Mouse (Mus musculus): ENCODE results near the gene Snrnp25. TPM values are rescaled to one million over a fixed set of nuclear protein-coding genes. Genes with fewer than 3 reads are reported as not detected.

Snrnp25 gene
- 10 to 100 TPM; 23.9 to 26.5 TPM for total RNA-seq (2021)
- long read RNA-seq, experiment 1, transcript Snrnp25-201 (5 exons, 821 nt) = major isoform, 26 of 29 reads
- long read RNA-seq, experiment 1, partial matches to known transcripts = 0 of 29 reads
- long read RNA-seq, experiment 1, other reads (novel, unspliced or antisense) = 3 of 29 reads
- long read RNA-seq, experiment 2, transcript Snrnp25-201 (5 exons, 821 nt) = major isoform, 16 of 21 reads
- long read RNA-seq, experiment 2, partial matches to known transcripts = 1 of 21 reads
- long read RNA-seq, experiment 2, other reads (novel, unspliced or antisense) = 3 of 21 reads

- DNase-seq = peak; percentile 96
Measured at GRCm38 (mm10) chr11:32205058-32205873, at the start of gene Snrnp25. Snrnp25 (plus strand) TSS chr11:32205415.

GRCm38 (mm10) chr11:32156854-32157630 is 48.2 kb upstream of the Snrnp25 start:
- no peak for DNase-seq

- DNase-seq = no peak
Measured at GRCm38 (mm10) chr11:32157791-32158594, 47.2 kb upstream of the Snrnp25 start.

- DNase-seq = no peak
Measured at GRCm38 (mm10) chr11:32159176-32159575, 46.0 kb upstream of the Snrnp25 start.

- no peak for DNase-seq
Measured at GRCm38 (mm10) chr11:32160341-32160740, 44.9 kb upstream of the Snrnp25 start.

- DNase-seq = no peak
Measured at GRCm38 (mm10) chr11:32161500-32161899, 43.7 kb upstream of the Snrnp25 start.

GRCm38 (mm10) chr11:32161922-32162804 is 43.1 kb upstream of the Snrnp25 start:
- peak; percentile 88 for DNase-seq

- DNase-seq = no peak
Measured at GRCm38 (mm10) chr11:32166683-32167082, 38.5 kb upstream of the Snrnp25 start.

- no peak for DNase-seq
Measured at GRCm38 (mm10) chr11:32178506-32178905, 26.7 kb upstream of the Snrnp25 start.

- no peak for DNase-seq
Measured at GRCm38 (mm10) chr11:32181246-32181645, 24.0 kb upstream of the Snrnp25 start.

- DNase-seq = peak; percentile 89
Measured at GRCm38 (mm10) chr11:32181973-32182868, 23.0 kb upstream of the Snrnp25 start.

GRCm38 (mm10) chr11:32184469-32184868 is 20.7 kb upstream of the Snrnp25 start:
- DNase-seq = no peak

- DNase-seq = no peak
Measured at GRCm38 (mm10) chr11:32186031-32186430, 19.2 kb upstream of the Snrnp25 start.

- DNase-seq = no peak
Measured at GRCm38 (mm10) chr11:32187256-32187655, 18.0 kb upstream of the Snrnp25 start.

GRCm38 (mm10) chr11:32188881-32189280 is 16.3 kb upstream of the Snrnp25 start:
- no peak for DNase-seq

- no peak for DNase-seq
Measured at GRCm38 (mm10) chr11:32189434-32189833, 15.8 kb upstream of the Snrnp25 start.

GRCm38 (mm10) chr11:32190119-32190518 is 15.1 kb upstream of the Snrnp25 start:
- no peak for DNase-seq

- no peak for DNase-seq
Measured at GRCm38 (mm10) chr11:32190603-32191110, 14.6 kb upstream of the Snrnp25 start.

GRCm38 (mm10) chr11:32193156-32193555 is 12.1 kb upstream of the Snrnp25 start:
- no peak for DNase-seq
